Mouse (Mus musculus) thymus, adult 2 months (tissue): Measurements from ENCODE around the gene Spink4. TPM values are rescaled to one million over a fixed set of nuclear protein-coding genes. Genes with fewer than 3 reads are reported as not detected.
"Not testable (repeated sequence)": the region's sequence is repeated elsewhere in the genome, so short reads cannot be mapped to it uniquely, and the experiment has no call there.

Experiments used
- DNase-seq: peaks from one replicate; pipeline ENCODE4 v3.0.0; 2021
- H3K27ac ChIP-seq: fragments of 200-500 bp; 2 replicates; pipeline ENCODE4 v1.5.1; 2012; ENCODE audit warnings: low read length, control low read depth; ENCODE audit not compliant: control insufficient read depth, insufficient read depth
- H3K27me3 ChIP-seq: fragments of 200-500 bp; 2 replicates; pipeline ENCODE4 v1.6.1; 2012; ENCODE audit warnings: mild to moderate bottlenecking, low read length, moderate library complexity, mixed read lengths; ENCODE audit not compliant: control insufficient read depth, insufficient read depth
- H3K36me3 ChIP-seq: fragments of 200-500 bp; 2 replicates; pipeline ENCODE4 v1.6.1; 2012; ENCODE audit warnings: mild to moderate bottlenecking, low read length, moderate library complexity; ENCODE audit not compliant: control insufficient read depth, insufficient read depth
- H3K4me1 ChIP-seq: fragments of 200-500 bp; replicated peaks from 2 replicates; pipeline ENCODE4 v1.6.1; 2012; ENCODE audit warnings: low read length; ENCODE audit not compliant: control insufficient read depth, insufficient read depth
- H3K4me3 ChIP-seq: fragments of 200-500 bp; 2 replicates; pipeline ENCODE4 v1.5.1; 2012; ENCODE audit warnings: mild to moderate bottlenecking, low read length, control low read depth, moderate library complexity; ENCODE audit not compliant: control insufficient read depth, insufficient read depth
- CTCF ChIP-seq: fragments of 200-500 bp; IDR thresholded peaks from 2 replicates; pipeline ENCODE4 v1.5.1; 2012; ENCODE audit warnings: mild to moderate bottlenecking, control low read depth, low read length, moderate library complexity, borderline replicate concordance; ENCODE audit not compliant: control insufficient read depth, poor library complexity, insufficient read depth; ENCODE audit errors: extremely low read depth
- POLR2A ChIP-seq: fragments of 200-500 bp; IDR thresholded peaks from 2 replicates; pipeline ENCODE4 v1.6.1; 2012; ENCODE audit warnings: mild to moderate bottlenecking, low read length, control low read depth, moderate library complexity; ENCODE audit not compliant: control insufficient read depth, poor library complexity, insufficient read depth; ENCODE audit errors: extremely low read depth
- WGBS: fragments of 180-500 bp; shearing (Covaris S2); methylation state at CpG from one replicate; pipeline ENCODE4 v1.1.7; 2018; 5-methylcytosine and 5-hydroxymethylcytosine counted together
- polyA plus RNA-seq: library from polyadenylated mRNA; depleted of rRNA; stranded (reverse); fragments of >200 nt; gene quantifications from 2 replicates; pipeline ENCODE4 v1.2.3, GENCODE M21; 2012

Spink4 gene
- polyA plus RNA-seq, 1 experiment: 15.8 TPM

GRCm38 (mm10) chr4:40920576-40920975 lies 724 bp downstream of the Spink4 start:
- TF ChIP-seq CTCF (no peak), POLR2A (no peak)
- Histone ChIP-seq H3K4me3 (no peak overlapping the region), H3K4me1 (no peaks in the 10 kb centered on the region), H3K27me3 (no peaks in the 10 kb centered on the region), H3K36me3 (no peaks in the 10 kb centered on the region), H3K27ac (no peak overlapping the region)
- 90% methylated on average over 2 of the region's 2 CpGs for WGBS
- no peak for DNase-seq

DNA sequence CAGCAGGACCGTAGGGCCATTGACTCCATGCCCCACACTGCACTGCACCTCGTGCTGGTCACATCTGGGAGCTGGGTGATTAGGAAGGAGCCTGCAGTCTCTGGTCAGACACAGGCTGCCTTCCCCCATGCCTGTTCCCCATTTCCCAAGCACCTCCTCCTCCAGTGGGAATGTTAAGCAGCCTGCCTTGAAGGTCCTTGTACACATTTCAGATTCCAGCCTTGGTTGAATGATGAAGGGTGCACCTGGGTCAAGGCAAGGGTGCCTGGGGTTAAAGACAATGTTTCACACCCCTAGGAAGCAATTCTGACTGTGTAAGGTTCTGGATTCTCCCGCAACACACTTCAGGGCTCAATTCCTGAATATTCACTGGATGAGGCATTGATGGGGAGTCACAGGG lies 1.4 kb downstream of the Spink4 start:
- no peak for TF ChIP-seq POLR2A
- TF ChIP-seq CTCF: no peak
- no peak overlapping the region for H3K27ac ChIP-seq
- WGBS: 91% methylated on average over 3 of the region's 3 CpGs
- no peak overlapping the region for H3K4me3 ChIP-seq
- no peaks in the 10 kb centered on the region for H3K4me1 ChIP-seq
- H3K36me3 ChIP-seq: no peaks in the 10 kb centered on the region
- H3K27me3 ChIP-seq: no peaks in the 10 kb centered on the region
- DNase-seq: no peak

- 93% methylated on average over 6 of the region's 6 CpGs for WGBS
- Histone ChIP-seq H3K27me3 (no peaks in the 10 kb centered on the region), H3K4me3 (no peak overlapping the region), H3K36me3 (no peaks in the 10 kb centered on the region), H3K27ac (no peak overlapping the region), H3K4me1 (0 out of 2 replicates have a peak, but pooled peaks cover 2% of the 10 kb centered on the region)
- no peak for DNase-seq
- no peak for TF ChIP-seq POLR2A
- no peak for TF ChIP-seq CTCF
Measured at GRCm38 (mm10) chr4:40923087-40923651, 3.3 kb downstream of the Spink4 start.

- Histone ChIP-seq H3K27me3 (no peaks in the 10 kb centered on the region), H3K27ac (no peak overlapping the region), H3K4me3 (no peak overlapping the region), H3K36me3 (no peaks in the 10 kb centered on the region), H3K4me1 (0 out of 2 replicates have a peak, but pooled peaks cover 2% of the 10 kb centered on the region)
- no peak for DNase-seq
- 86% methylated on average over 3 of the region's 3 CpGs for WGBS
- TF ChIP-seq CTCF (no peak), POLR2A (no peak)
Measured at GRCm38 (mm10) chr4:40925568-40925967, 5.7 kb downstream of the Spink4 start.

GRCm38 (mm10) chr4:40929046-40929445 lies 9.2 kb downstream of the Spink4 start:
- Histone ChIP-seq H3K27ac (no peak overlapping the region), H3K4me3 (no peak overlapping the region), H3K36me3 (no peaks in the 10 kb centered on the region), H3K27me3 (no peaks in the 10 kb centered on the region), H3K4me1 (0 out of 2 replicates have a peak, but pooled peaks cover 2% of the 10 kb centered on the region)
- no peak for DNase-seq
- WGBS: 95% methylated on average over 7 of the region's 7 CpGs
- TF ChIP-seq CTCF (no peak), POLR2A (no peak)

DNA sequence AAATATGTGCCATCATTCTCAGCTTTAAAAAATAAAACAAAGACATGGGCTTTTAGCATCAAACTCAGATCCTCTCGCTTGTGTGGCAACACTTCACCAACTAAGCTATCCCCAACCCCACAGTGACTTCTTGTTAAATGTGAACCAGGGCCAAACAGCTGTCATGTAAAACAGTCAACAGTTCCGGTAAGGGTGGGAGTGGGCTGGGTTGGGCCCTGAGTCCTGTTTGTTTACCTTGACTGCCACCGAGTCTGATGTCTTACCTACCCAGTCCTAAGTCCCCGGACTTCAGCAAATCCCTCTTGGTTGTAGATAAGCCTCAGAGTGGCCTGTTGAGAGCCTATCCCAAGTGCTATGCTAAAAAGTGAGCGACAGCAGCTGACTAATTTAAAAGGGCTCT lies 13.8 kb downstream of the Spink4 start:
- no peak overlapping the region for H3K4me3 ChIP-seq
- H3K27ac ChIP-seq: no peak overlapping the region
- DNase-seq: no peak
- TF ChIP-seq CTCF: no peak
- no peak for TF ChIP-seq POLR2A
- H3K4me1 ChIP-seq: no peaks in the 10 kb centered on the region
- H3K36me3 ChIP-seq: peaks cover 25% of the 10 kb centered on the region
- H3K27me3 ChIP-seq: no peaks in the 10 kb centered on the region
- 95% methylated on average over 5 of the region's 5 CpGs for WGBS

DNA sequence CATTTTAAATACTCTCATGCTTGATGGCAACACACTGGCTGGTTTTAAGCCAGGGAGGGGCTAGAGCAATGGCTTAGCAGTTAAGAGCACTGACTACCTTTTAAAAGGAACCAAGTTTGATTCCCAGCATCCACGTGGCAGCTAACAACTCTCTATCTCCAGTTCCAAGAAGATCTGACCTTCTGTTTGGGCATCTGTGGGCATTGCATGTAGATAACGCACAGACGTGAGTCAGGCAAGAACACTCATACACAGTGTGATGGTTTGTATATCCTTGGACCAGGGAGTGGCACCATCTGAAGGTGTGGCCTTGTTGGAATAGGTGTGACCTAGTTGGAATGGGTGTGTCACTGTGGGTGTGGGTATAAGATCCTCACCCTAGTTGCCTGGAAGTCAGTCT lies 14.5 kb downstream of the Spink4 start:
- WGBS: 96% methylated on average over 3 of the region's 3 CpGs

More for the DNA sequence above, 14.5 kb downstream of the Spink4 start:
- H3K27ac ChIP-seq, H3K4me3 ChIP-seq, H3K4me1 ChIP-seq, DNase-seq, H3K27me3 ChIP-seq: not testable (repeated sequence)
- H3K36me3 ChIP-seq: peaks cover 32% of the 10 kb centered on the region
